Mouse (Mus musculus): Measurements from ENCODE around the gene Ipp. TPM values are rescaled to one million over a fixed set of nuclear protein-coding genes. Genes with fewer than 3 reads are reported as not detected.

The Ipp gene
- polyA plus RNA-seq, 1 experiment from 2014 or later: 8.8 TPM

GRCm38 (mm10) chr4:116483476-116483875, 23.9 kb upstream of the Ipp start:
- Histone ChIP-seq H3K27me3 (replicated peaks; ENCODE audit: control insufficient read depth, insufficient read depth, low read length) (no peaks in the 10 kb centered on the region), H3K9me3 (ENCODE audit: control insufficient read depth) (no peaks in the 10 kb centered on the region), H3K36me3 (ENCODE audit: control insufficient read depth, insufficient read depth) (no peaks in the 10 kb centered on the region), H3K9ac (ENCODE audit: low read depth, low read length) (no peak overlapping the region), H3K4me2 (replicated peaks; ENCODE audit: low read depth) (no peak overlapping the region), H3K27ac (ENCODE audit: low read depth, low read length) (no peak overlapping the region), H3K4me1 (replicated peaks; ENCODE audit: control insufficient read depth, insufficient read depth, low read length) (no peaks in the 10 kb centered on the region), H3K4me3 (ENCODE audit: low read depth, low read length) (no peak overlapping the region)
- ATAC-seq: peak; percentile 87
- no peak for TF ChIP-seq CTCF (IDR thresholded peaks at IDR 0.05; ENCODE audit: low read depth)
- 5% methylated on average over 2 of the region's 2 CpGs for WGBS

- Histone ChIP-seq H3K4me3 (ENCODE audit: low read depth, low read length) (no peak overlapping the region), H3K27me3 (replicated peaks; ENCODE audit: control insufficient read depth, insufficient read depth, low read length) (no peaks in the 10 kb centered on the region), H3K27ac (ENCODE audit: low read depth, low read length) (no peak overlapping the region; the same call in 1 of the 2 replicates), H3K9me3 (ENCODE audit: control insufficient read depth) (no peaks in the 10 kb centered on the region), H3K4me1 (replicated peaks; ENCODE audit: control insufficient read depth, insufficient read depth, low read length) (0 out of 2 replicates have a peak, but pooled peaks cover 4% of the 10 kb centered on the region), H3K4me2 (replicated peaks; ENCODE audit: low read depth) (no peak overlapping the region), H3K9ac (ENCODE audit: low read depth, low read length) (no peak overlapping the region), H3K36me3 (ENCODE audit: control insufficient read depth, insufficient read depth) (no peaks in the 10 kb centered on the region)
- 10% methylated on average over 2 of the region's 2 CpGs for WGBS
- no peak for TF ChIP-seq CTCF (IDR thresholded peaks at IDR 0.05; ENCODE audit: low read depth)
- ATAC-seq: no peak
These were observed 16.2 kb upstream of the Ipp start for GRCm38 (mm10) chr4:116491119-116491536.

GRCm38 (mm10) chr4:116491886-116492285, 15.5 kb upstream of the Ipp start:
- no peaks in the 10 kb centered on the region for H3K36me3 ChIP-seq (ENCODE audit: control insufficient read depth, insufficient read depth)
- H3K9ac ChIP-seq (ENCODE audit: low read depth, low read length): no peak overlapping the region
- H3K4me2 ChIP-seq (replicated peaks; ENCODE audit: low read depth): no peak overlapping the region
- H3K27me3 ChIP-seq (replicated peaks; ENCODE audit: control insufficient read depth, insufficient read depth, low read length): no peaks in the 10 kb centered on the region
- no peaks in the 10 kb centered on the region for H3K9me3 ChIP-seq (ENCODE audit: control insufficient read depth)
- 0 out of 2 replicates have a peak, but pooled peaks cover 4% of the 10 kb centered on the region for H3K4me1 ChIP-seq (replicated peaks; ENCODE audit: control insufficient read depth, insufficient read depth, low read length)
- no peak for TF ChIP-seq CTCF (IDR thresholded peaks at IDR 0.05; ENCODE audit: low read depth)
- ATAC-seq: no peak
- 66% methylated on average over 2 of the region's 2 CpGs for WGBS
- H3K4me3 ChIP-seq (ENCODE audit: low read depth, low read length): no peak overlapping the region
- no peak overlapping the region for H3K27ac ChIP-seq (ENCODE audit: low read depth, low read length)

- Histone ChIP-seq H3K4me2 (replicated peaks; ENCODE audit: low read depth) (no peak overlapping the region), H3K4me3 (ENCODE audit: low read depth, low read length) (no peak overlapping the region), H3K36me3 (ENCODE audit: control insufficient read depth, insufficient read depth) (no peaks in the 10 kb centered on the region), H3K4me1 (replicated peaks; ENCODE audit: control insufficient read depth, insufficient read depth, low read length) (0 out of 2 replicates have a peak, but pooled peaks cover 4% of the 10 kb centered on the region), H3K9me3 (ENCODE audit: control insufficient read depth) (no peaks in the 10 kb centered on the region), H3K27me3 (replicated peaks; ENCODE audit: control insufficient read depth, insufficient read depth, low read length) (no peaks in the 10 kb centered on the region), H3K9ac (ENCODE audit: low read depth, low read length) (no peak overlapping the region), H3K27ac (ENCODE audit: low read depth, low read length) (peak overlapping the region; percentile 11; the same call in 1 of the 2 replicates)
- peak; percentile 79 for ATAC-seq
- no peak for TF ChIP-seq CTCF (IDR thresholded peaks at IDR 0.05; ENCODE audit: low read depth)
- 30% methylated on average over 4 of the region's 4 CpGs for WGBS
These were observed 14.9 kb upstream of the Ipp start for GRCm38 (mm10) chr4:116492460-116492859.

GRCm38 (mm10) chr4:116493646-116494045, 13.7 kb upstream of the Ipp start:
- no peak overlapping the region for H3K27ac ChIP-seq (ENCODE audit: low read depth, low read length)
- 0 out of 2 replicates have a peak, but pooled peaks cover 4% of the 10 kb centered on the region for H3K4me1 ChIP-seq (replicated peaks; ENCODE audit: control insufficient read depth, insufficient read depth, low read length)
- no peak for ATAC-seq
- no peak overlapping the region for H3K4me2 ChIP-seq (replicated peaks; ENCODE audit: low read depth)
- WGBS: 87% methylated on average over 5 of the region's 5 CpGs
- no peaks in the 10 kb centered on the region for H3K36me3 ChIP-seq (ENCODE audit: control insufficient read depth, insufficient read depth)
- H3K4me3 ChIP-seq (ENCODE audit: low read depth, low read length): no peak overlapping the region
- no peaks in the 10 kb centered on the region for H3K9me3 ChIP-seq (ENCODE audit: control insufficient read depth)
- H3K27me3 ChIP-seq (replicated peaks; ENCODE audit: control insufficient read depth, insufficient read depth, low read length): no peaks in the 10 kb centered on the region
- no peak for TF ChIP-seq CTCF (IDR thresholded peaks at IDR 0.05; ENCODE audit: low read depth)
- H3K9ac ChIP-seq (ENCODE audit: low read depth, low read length): no peak overlapping the region

- Histone ChIP-seq H3K27ac (ENCODE audit: low read depth, low read length) (no peak overlapping the region), H3K36me3 (ENCODE audit: control insufficient read depth, insufficient read depth) (no peaks in the 10 kb centered on the region), H3K9me3 (ENCODE audit: control insufficient read depth) (no peaks in the 10 kb centered on the region), H3K4me1 (replicated peaks; ENCODE audit: control insufficient read depth, insufficient read depth, low read length) (no peaks in the 10 kb centered on the region), H3K27me3 (replicated peaks; ENCODE audit: control insufficient read depth, insufficient read depth, low read length) (no peaks in the 10 kb centered on the region), H3K4me2 (replicated peaks; ENCODE audit: low read depth) (no peak overlapping the region), H3K9ac (ENCODE audit: low read depth, low read length) (no peak overlapping the region), H3K4me3 (ENCODE audit: low read depth, low read length) (no peak overlapping the region)
- WGBS: 28% methylated on average over 3 of the region's 3 CpGs
- TF ChIP-seq CTCF (IDR thresholded peaks at IDR 0.05; ENCODE audit: low read depth): no peak
- ATAC-seq: peak; percentile 49; the same call in 1 of the 2 replicates
These were observed 7.4 kb upstream of the Ipp start for GRCm38 (mm10) chr4:116499978-116500377.

Measured in intestine, postnatal 0 days (tissue).